Mouse (Mus musculus): ENCODE data around the gene Cpox. TPM values are rescaled to one million over a fixed set of nuclear protein-coding genes. Genes with fewer than 3 reads are reported as not detected.

Cpox gene
- total and polyA plus RNA-seq, 2 experiments from 2014 or later, result 12.6 to 16.6 TPM

- H3K4me1 ChIP-seq (ENCODE audit: insufficient read depth, low read length), result no peaks in the 10 kb centered on the region
- H3K27ac ChIP-seq, result no peak overlapping the region
- no peaks in the 10 kb centered on the region for H3K36me3 ChIP-seq (ENCODE audit: insufficient read depth, low read length)
- H3K9me3 ChIP-seq (ENCODE audit: low read length), result no peaks in the 10 kb centered on the region
- ATAC-seq (no peak), DNase-seq (ENCODE audit: low spot score) (no peak)
- H3K9ac ChIP-seq (replicated peaks; ENCODE audit: low read length), result no peak overlapping the region
- H3K4me2 ChIP-seq (ENCODE audit: low read depth, low read length), result no peak overlapping the region
- no peak for TF ChIP-seq CTCF (IDR thresholded peaks at IDR 0.05; ENCODE audit: low read depth)
- 60% methylated on average over 2 of the region's 2 CpGs for WGBS
- no peaks in the 10 kb centered on the region for H3K27me3 ChIP-seq (ENCODE audit: insufficient read depth, low read length)
- no peak overlapping the region for H3K4me3 ChIP-seq (ENCODE audit: low read length)
These were observed 40.4 kb upstream of the Cpox start for GRCm38 (mm10) chr16:58629736-58630135.

- H3K9ac ChIP-seq (replicated peaks; ENCODE audit: low read length), result no peak overlapping the region
- no peaks in the 10 kb centered on the region for H3K36me3 ChIP-seq (ENCODE audit: insufficient read depth, low read length)
- H3K27ac ChIP-seq, result no peak overlapping the region
- no peak for TF ChIP-seq CTCF (IDR thresholded peaks at IDR 0.05; ENCODE audit: low read depth)
- no peaks in the 10 kb centered on the region for H3K9me3 ChIP-seq (ENCODE audit: low read length)
- H3K4me2 ChIP-seq (ENCODE audit: low read depth, low read length), result no peak overlapping the region
- no peaks in the 10 kb centered on the region for H3K4me1 ChIP-seq (ENCODE audit: insufficient read depth, low read length)
- H3K4me3 ChIP-seq (ENCODE audit: low read length), result no peak overlapping the region
- ATAC-seq (no peak), DNase-seq (ENCODE audit: low spot score) (no peak)
- H3K27me3 ChIP-seq (ENCODE audit: insufficient read depth, low read length), result no peaks in the 10 kb centered on the region
- 49% methylated on average over 2 of the region's 2 CpGs for WGBS
These were observed 34.2 kb upstream of the Cpox start for GRCm38 (mm10) chr16:58635866-58636265.

DNA sequence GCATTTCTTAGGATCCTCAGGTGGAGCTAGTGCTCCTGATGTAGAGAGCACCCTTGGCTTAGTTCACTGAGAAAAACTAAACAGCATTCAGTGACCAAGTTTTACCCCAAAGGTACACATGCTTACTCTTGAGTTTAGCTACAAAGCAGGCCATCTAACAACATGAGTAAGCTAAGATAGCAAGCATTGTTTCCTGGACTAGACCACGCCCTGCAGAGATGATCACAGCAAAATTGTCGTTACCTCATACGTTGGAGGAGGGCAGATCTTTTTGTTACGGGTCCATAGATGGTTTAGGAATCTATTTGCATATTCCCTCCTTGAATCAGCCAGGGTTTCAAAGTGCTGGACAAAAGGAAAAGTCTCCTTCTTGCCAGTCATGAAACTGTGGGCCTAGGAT is 32.6 kb upstream of the Cpox start:
- ATAC-seq, result no peak
- 79% methylated on average over 4 of the region's 4 CpGs for WGBS
- no peak for TF ChIP-seq CTCF (IDR thresholded peaks at IDR 0.05; ENCODE audit: low read depth)

DNA sequence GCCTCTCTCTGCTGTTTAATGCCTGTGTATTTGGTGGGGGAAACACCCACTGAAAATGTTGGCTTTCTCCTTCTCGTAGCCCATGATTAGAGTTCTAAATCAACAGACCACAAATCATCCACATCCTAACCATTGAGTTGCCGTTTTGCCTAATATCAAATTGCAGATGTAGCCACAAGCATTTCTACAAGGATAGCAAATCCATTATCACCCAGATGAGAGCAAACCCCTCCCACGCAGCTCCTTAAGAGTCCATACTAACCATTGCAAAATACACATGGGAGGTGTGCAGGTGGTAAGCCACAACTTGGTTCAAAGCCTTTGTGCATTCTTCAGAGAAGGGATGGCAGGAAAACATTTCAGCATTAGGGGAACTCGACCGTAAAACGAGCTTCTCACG is 32.1 kb upstream of the Cpox start:
- Histone ChIP-seq H3K9me3 (ENCODE audit: low read length) (no peaks in the 10 kb centered on the region), H3K4me2 (ENCODE audit: low read depth, low read length) (no peak overlapping the region), H3K4me1 (ENCODE audit: insufficient read depth, low read length) (no peaks in the 10 kb centered on the region), H3K27me3 (ENCODE audit: insufficient read depth, low read length) (no peaks in the 10 kb centered on the region), H3K9ac (replicated peaks; ENCODE audit: low read length) (no peak overlapping the region), H3K27ac (no peak overlapping the region), H3K36me3 (ENCODE audit: insufficient read depth, low read length) (no peaks in the 10 kb centered on the region), H3K4me3 (ENCODE audit: low read length) (no peak overlapping the region)
- ATAC-seq, result no peak
- no peak for DNase-seq (ENCODE audit: low spot score)
- WGBS, result 86% methylated on average over 7 of the region's 7 CpGs
- no peak for TF ChIP-seq CTCF (IDR thresholded peaks at IDR 0.05; ENCODE audit: low read depth)

More for the DNA sequence above, 32.6 kb upstream of the Cpox start:
- Histone ChIP-seq H3K4me1 (ENCODE audit: insufficient read depth, low read length) (no peaks in the 10 kb centered on the region), H3K27me3 (ENCODE audit: insufficient read depth, low read length) (no peaks in the 10 kb centered on the region), H3K4me3 (ENCODE audit: low read length) (no peak overlapping the region), H3K9me3 (ENCODE audit: low read length) (no peaks in the 10 kb centered on the region), H3K36me3 (ENCODE audit: insufficient read depth, low read length) (no peaks in the 10 kb centered on the region), H3K4me2 (ENCODE audit: low read depth, low read length) (no peak overlapping the region), H3K27ac (no peak overlapping the region), H3K9ac (replicated peaks; ENCODE audit: low read length) (no peak overlapping the region)
- DNase-seq (ENCODE audit: low spot score), result no peak

GRCm38 (mm10) chr16:58638689-58639175 is 31.4 kb upstream of the Cpox start, which contains the start of gene E330017A01Rik:
Gene E330017A01Rik (minus strand): TSS chr16:58638739.
- H3K36me3 ChIP-seq (ENCODE audit: insufficient read depth, low read length), result no peaks in the 10 kb centered on the region
- 75% methylated on average over 3 of the region's 3 CpGs for WGBS
- no peaks in the 10 kb centered on the region for H3K9me3 ChIP-seq (ENCODE audit: low read length)
- ATAC-seq, result no peak
- H3K27ac ChIP-seq, result no peak within 1 kb of the TSS
- no peaks in the 10 kb centered on the region for H3K4me1 ChIP-seq (ENCODE audit: insufficient read depth, low read length)
- DNase-seq (ENCODE audit: low spot score), result no peak
- no peak within 1 kb of the TSS for H3K9ac ChIP-seq (replicated peaks; ENCODE audit: low read length)
- H3K4me2 ChIP-seq (ENCODE audit: low read depth, low read length), result no peak within 1 kb of the TSS
- no peaks in the 10 kb centered on the region for H3K27me3 ChIP-seq (ENCODE audit: insufficient read depth, low read length)
- TF ChIP-seq CTCF (IDR thresholded peaks at IDR 0.05; ENCODE audit: low read depth), result no peak
- no peak within 1 kb of the TSS for H3K4me3 ChIP-seq (ENCODE audit: low read length)

- Histone ChIP-seq H3K9ac (replicated peaks; ENCODE audit: low read length) (no peak overlapping the region), H3K36me3 (ENCODE audit: insufficient read depth, low read length) (no peaks in the 10 kb centered on the region), H3K9me3 (ENCODE audit: low read length) (no peaks in the 10 kb centered on the region), H3K4me3 (ENCODE audit: low read length) (no peak overlapping the region), H3K27me3 (ENCODE audit: insufficient read depth, low read length) (no peaks in the 10 kb centered on the region), H3K4me2 (ENCODE audit: low read depth, low read length) (no peak overlapping the region), H3K27ac (no peak overlapping the region), H3K4me1 (ENCODE audit: insufficient read depth, low read length) (no peaks in the 10 kb centered on the region)
- 94% methylated on average over 10 of the region's 10 CpGs for WGBS
- TF ChIP-seq CTCF (IDR thresholded peaks at IDR 0.05; ENCODE audit: low read depth), result no peak
- DNase-seq (ENCODE audit: low spot score) (no peak), ATAC-seq (no peak)
These were observed 20.1 kb upstream of the Cpox start for GRCm38 (mm10) chr16:58649979-58650378.

DNA sequence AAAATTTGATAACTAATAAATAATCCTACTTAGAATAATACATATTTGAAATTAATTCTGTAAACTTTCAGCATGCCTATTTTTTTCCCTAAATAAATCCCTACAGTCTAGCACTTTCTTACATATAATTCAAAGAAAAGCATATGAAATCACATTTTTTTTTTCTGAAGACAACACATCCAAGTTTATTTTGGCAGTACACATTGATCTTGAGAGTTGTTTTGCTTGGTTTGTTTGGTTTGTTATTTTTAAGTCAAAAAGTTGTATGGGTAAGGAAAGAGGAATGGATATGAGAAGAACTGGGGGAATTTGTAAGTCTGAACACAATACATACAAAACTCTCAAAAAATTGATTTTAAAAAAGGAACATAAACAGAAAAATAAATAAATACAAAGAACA is 14.3 kb upstream of the Cpox start:
- no peak for DNase-seq (ENCODE audit: low spot score)
- no peak overlapping the region for H3K4me2 ChIP-seq (ENCODE audit: low read depth, low read length)
- no peak overlapping the region for H3K4me3 ChIP-seq (ENCODE audit: low read length)
- no peaks in the 10 kb centered on the region for H3K27me3 ChIP-seq (ENCODE audit: insufficient read depth, low read length)
- H3K9ac ChIP-seq (replicated peaks; ENCODE audit: low read length), result no peak overlapping the region
- ATAC-seq, result no peak
- no peaks in the 10 kb centered on the region for H3K36me3 ChIP-seq (ENCODE audit: insufficient read depth, low read length)
- no peak overlapping the region for H3K27ac ChIP-seq
- TF ChIP-seq CTCF (IDR thresholded peaks at IDR 0.05; ENCODE audit: low read depth), result no peak
- H3K4me1 ChIP-seq (ENCODE audit: insufficient read depth, low read length), result no peaks in the 10 kb centered on the region
- no peaks in the 10 kb centered on the region for H3K9me3 ChIP-seq (ENCODE audit: low read length)

Measured in hindbrain, postnatal 0 days (tissue).